Mouse (Mus musculus): ENCODE measurements at regions not wholly inside any gene's neighbourhood (a gene's known extent, or its start where the extent isn't known, plus 50 kb on each side); places are given as distances from the start of the nearest gene placed in this dataset.

- no peak overlapping the region for H3K4me3 ChIP-seq (ENCODE audit: low read depth, low read length)
- H3K9me3 ChIP-seq (ENCODE audit: control insufficient read depth, low read length) = no peaks in the 10 kb centered on the region
- H3K27ac ChIP-seq (ENCODE audit: low read depth, low read length) = no peak overlapping the region
- no peaks in the 10 kb centered on the region for H3K4me1 ChIP-seq (ENCODE audit: control insufficient read depth, insufficient read depth, low read length)
- no peaks in the 10 kb centered on the region for H3K27me3 ChIP-seq (ENCODE audit: control insufficient read depth, insufficient read depth, low read length)
- 27% methylated on average over 2 of the region's 2 CpGs for whole genome bisulfite sequencing
- H3K36me3 ChIP-seq (ENCODE audit: control insufficient read depth, insufficient read depth, low read length) = no peaks in the 10 kb centered on the region
- DNase-seq (ENCODE audit: low spot score) = no peak
- ATAC-seq (ENCODE audit: insufficient read depth, low FRiP score, low TSS enrichment) = no peak
- no peak overlapping the region for H3K4me2 ChIP-seq (ENCODE audit: low read depth)
- H3K9ac ChIP-seq (ENCODE audit: low read length) = no peak overlapping the region
Observed at GRCm38 (mm10) chr12:93385578-93385977, 1536.6 kb upstream of the Sel1l start.

DNA sequence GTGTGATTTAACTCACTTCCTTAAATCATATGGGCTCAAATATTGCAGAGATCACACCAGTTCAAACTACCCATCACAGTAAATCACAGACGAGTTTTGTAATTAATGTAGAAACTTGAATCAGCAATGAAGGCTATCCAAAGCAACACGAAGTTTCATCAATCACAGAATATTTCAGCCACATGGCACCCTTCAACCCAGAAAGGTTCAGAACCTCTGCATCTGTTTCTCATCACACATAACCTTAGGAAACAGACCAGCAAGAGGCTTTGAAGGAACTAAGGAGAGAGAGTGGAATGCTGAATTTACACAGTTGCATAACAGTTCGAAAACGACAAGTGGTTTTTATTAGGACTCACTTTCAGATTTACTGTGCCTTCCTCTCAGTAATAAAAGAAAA lies 1494.0 kb upstream of the Sel1l start:
- Histone ChIP-seq H3K27me3 (ENCODE audit: control insufficient read depth, insufficient read depth, low read length) (no peaks in the 10 kb centered on the region), H3K4me2 (ENCODE audit: low read depth) (no peak overlapping the region), H3K4me1 (ENCODE audit: control insufficient read depth, insufficient read depth, low read length) (no peaks in the 10 kb centered on the region), H3K9me3 (ENCODE audit: control insufficient read depth, low read length) (no peaks in the 10 kb centered on the region), H3K27ac (ENCODE audit: low read depth, low read length) (no peak overlapping the region), H3K9ac (ENCODE audit: low read length) (no peak overlapping the region), H3K36me3 (ENCODE audit: control insufficient read depth, insufficient read depth, low read length) (no peaks in the 10 kb centered on the region), H3K4me3 (ENCODE audit: low read depth, low read length) (no peak overlapping the region)
- no peak for ATAC-seq (ENCODE audit: insufficient read depth, low FRiP score, low TSS enrichment)
- DNase-seq (ENCODE audit: low spot score) = no peak
- WGBS = 59% methylated on average over 4 of the region's 4 CpGs

DNA sequence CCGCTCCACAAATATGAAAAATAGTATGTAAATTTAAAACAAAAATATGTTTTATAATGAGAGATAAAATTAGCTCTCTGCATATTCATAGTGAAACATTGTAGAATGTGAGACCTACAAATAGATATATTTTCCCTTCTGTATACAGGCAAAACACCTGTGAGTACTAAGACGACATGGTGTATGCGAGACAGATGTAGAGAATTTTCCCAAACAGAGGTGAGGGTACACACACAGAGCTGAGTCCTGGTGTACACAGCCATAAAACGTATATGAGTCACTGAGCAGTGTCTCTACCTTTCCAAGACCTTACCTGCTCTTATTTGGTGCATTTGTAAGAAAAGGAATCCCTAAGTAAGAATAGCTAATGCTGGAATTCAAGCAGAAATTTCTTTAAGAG lies 1493.6 kb upstream of the Sel1l start:
- H3K4me2 ChIP-seq (ENCODE audit: low read depth) = no peak overlapping the region
- no peak for ATAC-seq (ENCODE audit: insufficient read depth, low FRiP score, low TSS enrichment)
- H3K27me3 ChIP-seq (ENCODE audit: control insufficient read depth, insufficient read depth, low read length) = no peaks in the 10 kb centered on the region
- H3K9me3 ChIP-seq (ENCODE audit: control insufficient read depth, low read length) = no peaks in the 10 kb centered on the region
- H3K27ac ChIP-seq (ENCODE audit: low read depth, low read length) = no peak overlapping the region
- H3K9ac ChIP-seq (ENCODE audit: low read length) = no peak overlapping the region
- 77% methylated on average over 4 of the region's 4 CpGs for WGBS
- no peak for DNase-seq (ENCODE audit: low spot score)
- H3K4me3 ChIP-seq (ENCODE audit: low read depth, low read length) = no peak overlapping the region
- H3K36me3 ChIP-seq (ENCODE audit: control insufficient read depth, insufficient read depth, low read length) = no peaks in the 10 kb centered on the region
- no peaks in the 10 kb centered on the region for H3K4me1 ChIP-seq (ENCODE audit: control insufficient read depth, insufficient read depth, low read length)

DNA sequence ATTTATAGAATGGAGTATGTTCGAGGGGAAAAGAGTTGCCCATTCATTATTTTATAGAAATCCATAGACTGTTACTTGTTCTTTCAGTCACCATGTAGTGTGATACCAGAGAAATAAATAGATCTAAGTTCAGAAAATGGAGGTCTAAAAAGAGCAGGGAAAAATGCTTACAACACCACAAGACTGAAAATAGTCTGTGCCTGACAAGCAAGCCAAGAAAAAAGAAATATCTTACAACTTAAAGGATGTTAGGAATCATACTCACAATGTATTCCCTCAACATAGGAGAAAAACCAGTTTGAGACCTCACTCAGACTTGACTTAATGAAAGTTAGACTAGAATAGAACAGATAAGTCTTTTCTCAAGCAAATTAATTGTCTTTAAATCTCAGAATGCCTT lies 1486.6 kb upstream of the Sel1l start:
- Histone ChIP-seq H3K4me3 (ENCODE audit: low read depth, low read length) (no peak overlapping the region), H3K9me3 (ENCODE audit: control insufficient read depth, low read length) (no peaks in the 10 kb centered on the region), H3K36me3 (ENCODE audit: control insufficient read depth, insufficient read depth, low read length) (no peaks in the 10 kb centered on the region), H3K27me3 (ENCODE audit: control insufficient read depth, insufficient read depth, low read length) (no peaks in the 10 kb centered on the region), H3K4me2 (ENCODE audit: low read depth) (no peak overlapping the region), H3K4me1 (ENCODE audit: control insufficient read depth, insufficient read depth, low read length) (no peaks in the 10 kb centered on the region), H3K9ac (ENCODE audit: low read length) (no peak overlapping the region), H3K27ac (ENCODE audit: low read depth, low read length) (no peak overlapping the region)
- WGBS = 95% methylated on average over 1 of the region's 1 CpGs
- ATAC-seq (ENCODE audit: insufficient read depth, low FRiP score, low TSS enrichment) (no peak), DNase-seq (ENCODE audit: low spot score) (no peak)

GRCm38 (mm10) chr12:93312214-93312613 lies 1463.3 kb upstream of the Sel1l start:
- Histone ChIP-seq H3K36me3 (ENCODE audit: control insufficient read depth, insufficient read depth, low read length) (no peaks in the 10 kb centered on the region), H3K27me3 (ENCODE audit: control insufficient read depth, insufficient read depth, low read length) (no peaks in the 10 kb centered on the region), H3K4me3 (ENCODE audit: low read depth, low read length) (no peak overlapping the region), H3K4me2 (ENCODE audit: low read depth) (no peak overlapping the region), H3K9me3 (ENCODE audit: control insufficient read depth, low read length) (no peaks in the 10 kb centered on the region), H3K4me1 (ENCODE audit: control insufficient read depth, insufficient read depth, low read length) (no peaks in the 10 kb centered on the region), H3K27ac (ENCODE audit: low read depth, low read length) (no peak overlapping the region), H3K9ac (ENCODE audit: low read length) (no peak overlapping the region)
- DNase-seq (ENCODE audit: low spot score) = no peak
- ATAC-seq (ENCODE audit: insufficient read depth, low FRiP score, low TSS enrichment) = no peak

GRCm38 (mm10) chr12:93281816-93282215 lies 1432.9 kb upstream of the Sel1l start:
- Histone ChIP-seq H3K36me3 (ENCODE audit: control insufficient read depth, insufficient read depth, low read length) (no peaks in the 10 kb centered on the region), H3K9ac (ENCODE audit: low read length) (no peak overlapping the region), H3K9me3 (ENCODE audit: control insufficient read depth, low read length) (no peaks in the 10 kb centered on the region), H3K4me2 (ENCODE audit: low read depth) (no peak overlapping the region), H3K4me1 (ENCODE audit: control insufficient read depth, insufficient read depth, low read length) (no peaks in the 10 kb centered on the region), H3K4me3 (ENCODE audit: low read depth, low read length) (no peak overlapping the region), H3K27me3 (ENCODE audit: control insufficient read depth, insufficient read depth, low read length) (no peaks in the 10 kb centered on the region), H3K27ac (ENCODE audit: low read depth, low read length) (no peak overlapping the region)
- ATAC-seq (ENCODE audit: insufficient read depth, low FRiP score, low TSS enrichment) = no peak
- 83% methylated on average over 2 of the region's 2 CpGs for WGBS
- DNase-seq (ENCODE audit: low spot score) = no peak

GRCm38 (mm10) chr12:93273652-93274051 lies 1424.7 kb upstream of the Sel1l start:
- Histone ChIP-seq H3K36me3 (ENCODE audit: control insufficient read depth, insufficient read depth, low read length) (no peaks in the 10 kb centered on the region), H3K27me3 (ENCODE audit: control insufficient read depth, insufficient read depth, low read length) (no peaks in the 10 kb centered on the region), H3K4me3 (ENCODE audit: low read depth, low read length) (no peak overlapping the region), H3K9ac (ENCODE audit: low read length) (no peak overlapping the region), H3K4me1 (ENCODE audit: control insufficient read depth, insufficient read depth, low read length) (no peaks in the 10 kb centered on the region), H3K4me2 (ENCODE audit: low read depth) (no peak overlapping the region), H3K9me3 (ENCODE audit: control insufficient read depth, low read length) (no peaks in the 10 kb centered on the region), H3K27ac (ENCODE audit: low read depth, low read length) (no peak overlapping the region)
- DNase-seq (ENCODE audit: low spot score) = no peak
- WGBS = 86% methylated on average over 2 of the region's 2 CpGs
- ATAC-seq (ENCODE audit: insufficient read depth, low FRiP score, low TSS enrichment) = no peak

DNA sequence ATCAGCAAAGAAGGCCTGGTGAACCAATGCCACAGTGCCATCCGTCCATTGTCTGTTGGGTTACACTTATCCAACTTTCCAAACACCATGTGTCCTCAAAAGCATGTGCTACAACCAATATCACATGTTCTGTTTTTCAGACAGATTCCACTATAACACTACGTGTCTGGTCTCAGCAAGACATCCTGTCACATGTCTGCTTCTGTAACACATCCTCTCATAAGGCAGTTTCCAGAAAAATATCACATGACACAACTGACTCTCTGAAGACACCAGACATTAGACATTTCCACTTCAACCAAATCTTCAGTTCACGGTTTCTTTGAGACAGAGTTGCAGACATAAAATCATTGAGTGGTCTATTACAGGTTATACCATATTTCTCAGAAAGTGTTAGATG lies 1381.3 kb upstream of the Sel1l start:
- Histone ChIP-seq H3K4me2 (ENCODE audit: low read depth) (no peak overlapping the region), H3K27ac (ENCODE audit: low read depth, low read length) (no peak overlapping the region), H3K27me3 (ENCODE audit: control insufficient read depth, insufficient read depth, low read length) (no peaks in the 10 kb centered on the region), H3K36me3 (ENCODE audit: control insufficient read depth, insufficient read depth, low read length) (no peaks in the 10 kb centered on the region), H3K4me1 (ENCODE audit: control insufficient read depth, insufficient read depth, low read length) (no peaks in the 10 kb centered on the region), H3K9me3 (ENCODE audit: control insufficient read depth, low read length) (no peaks in the 10 kb centered on the region), H3K9ac (ENCODE audit: low read length) (no peak overlapping the region), H3K4me3 (ENCODE audit: low read depth, low read length) (no peak overlapping the region)
- ATAC-seq (ENCODE audit: insufficient read depth, low FRiP score, low TSS enrichment) = no peak
- WGBS = 81% methylated on average over 3 of the region's 3 CpGs
- no peak for DNase-seq (ENCODE audit: low spot score)

GRCm38 (mm10) chr12:93226826-93227225 lies 1377.9 kb upstream of the Sel1l start:
- Histone ChIP-seq H3K4me1 (ENCODE audit: control insufficient read depth, insufficient read depth, low read length) (no peaks in the 10 kb centered on the region), H3K9me3 (ENCODE audit: control insufficient read depth, low read length) (no peaks in the 10 kb centered on the region), H3K4me3 (ENCODE audit: low read depth, low read length) (no peak overlapping the region), H3K9ac (ENCODE audit: low read length) (no peak overlapping the region), H3K27me3 (ENCODE audit: control insufficient read depth, insufficient read depth, low read length) (no peaks in the 10 kb centered on the region), H3K27ac (ENCODE audit: low read depth, low read length) (no peak overlapping the region), H3K36me3 (ENCODE audit: control insufficient read depth, insufficient read depth, low read length) (no peaks in the 10 kb centered on the region), H3K4me2 (ENCODE audit: low read depth) (no peak overlapping the region)
- ATAC-seq (ENCODE audit: insufficient read depth, low FRiP score, low TSS enrichment) = no peak
- no peak for DNase-seq (ENCODE audit: low spot score)
- WGBS = 86% methylated on average over 1 of the region's 1 CpGs

All from neural tube, embryonic 11.5 days (tissue).